Mouse (Mus musculus) urinary bladder, postnatal 36 days (tissue): ENCODE data around the gene Cdkal1.

ENCODE experiments used
- DNase-seq, 2 experiments: peaks; one replicate each; pipeline ENCODE4 v3.0.0; 2022; ENCODE audit warnings: low spot score in 2 of 2, mixed read lengths in 1 of 2

The Cdkal1 gene

GRCm38 (mm10) chr13:29264015-29264711 lies 591.3 kb downstream of the Cdkal1 start:
- DNase-seq = no peak

- no peak for DNase-seq
These were observed 593.3 kb downstream of the Cdkal1 start for GRCm38 (mm10) chr13:29262164-29262563.

DNA sequence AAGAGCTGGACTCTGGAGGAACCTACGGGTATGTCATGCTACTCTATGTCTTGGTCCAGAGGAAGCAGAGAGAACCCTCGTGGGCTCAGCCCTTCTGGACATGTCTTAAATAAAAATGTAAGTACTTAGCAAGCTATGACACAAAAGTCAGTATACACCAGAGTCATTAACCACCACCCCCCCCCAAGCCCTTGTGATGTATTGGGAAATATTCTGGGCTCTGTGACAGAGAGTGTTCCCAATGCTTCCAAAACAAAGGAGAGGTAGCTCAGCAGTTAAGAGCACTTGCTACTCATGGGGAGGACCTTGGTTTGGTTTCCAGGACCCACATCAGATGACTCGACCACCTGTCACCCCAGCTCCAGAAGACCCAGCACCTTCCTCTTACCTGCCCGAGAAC lies 606.9 kb downstream of the Cdkal1 start:
- DNase-seq = peak in 1 of 2 experiments; percentile 11

GRCm38 (mm10) chr13:29247800-29248199 lies 607.7 kb downstream of the Cdkal1 start:
- DNase-seq = no peak

GRCm38 (mm10) chr13:29235065-29235464 lies 620.4 kb downstream of the Cdkal1 start:
- no peak for DNase-seq

- no peak for DNase-seq
These were observed 621.0 kb downstream of the Cdkal1 start for GRCm38 (mm10) chr13:29234442-29234841.

DNA sequence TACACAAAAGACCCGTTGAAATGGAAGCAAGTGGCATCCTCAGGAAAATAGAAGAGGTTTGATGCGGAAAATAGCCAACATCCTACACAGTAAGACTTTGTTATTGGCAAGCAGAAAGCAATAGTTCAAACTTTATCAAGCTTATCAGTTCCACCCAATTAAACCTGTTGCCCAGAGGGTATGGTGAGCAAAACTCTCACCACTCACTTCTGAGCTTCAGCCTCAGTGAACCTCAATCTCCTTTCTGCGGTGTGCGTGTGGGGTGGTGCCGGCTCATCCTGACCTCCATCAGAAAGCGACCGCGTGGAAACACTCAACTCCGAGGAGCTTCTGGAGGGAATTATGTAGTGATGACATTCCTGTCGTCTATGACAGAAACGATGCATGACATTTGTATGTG lies 621.5 kb downstream of the Cdkal1 start:
- no peak for DNase-seq

- no peak for DNase-seq
These were observed 622.8 kb downstream of the Cdkal1 start for GRCm38 (mm10) chr13:29232681-29233080.

DNA sequence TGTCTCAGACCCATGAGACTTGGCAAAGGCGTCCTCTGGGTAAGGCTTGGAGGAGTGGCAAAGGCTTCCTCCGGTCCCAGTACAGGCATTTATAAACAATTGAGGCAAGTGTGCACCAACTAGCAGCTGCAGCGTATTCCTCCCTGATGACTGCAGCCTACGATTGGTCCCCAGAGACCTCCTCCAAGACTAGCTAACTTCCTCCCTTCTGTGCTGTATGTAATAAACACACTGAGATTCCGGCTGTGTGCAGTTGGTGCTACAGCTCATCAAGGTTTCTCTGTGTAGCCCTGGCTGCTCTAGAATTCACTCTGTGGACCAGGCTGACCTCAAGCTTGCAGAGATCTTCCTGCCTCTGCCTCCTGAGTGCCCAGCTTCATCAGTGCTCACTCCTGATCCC lies 630.7 kb downstream of the Cdkal1 start:
- DNase-seq = no peak

DNA sequence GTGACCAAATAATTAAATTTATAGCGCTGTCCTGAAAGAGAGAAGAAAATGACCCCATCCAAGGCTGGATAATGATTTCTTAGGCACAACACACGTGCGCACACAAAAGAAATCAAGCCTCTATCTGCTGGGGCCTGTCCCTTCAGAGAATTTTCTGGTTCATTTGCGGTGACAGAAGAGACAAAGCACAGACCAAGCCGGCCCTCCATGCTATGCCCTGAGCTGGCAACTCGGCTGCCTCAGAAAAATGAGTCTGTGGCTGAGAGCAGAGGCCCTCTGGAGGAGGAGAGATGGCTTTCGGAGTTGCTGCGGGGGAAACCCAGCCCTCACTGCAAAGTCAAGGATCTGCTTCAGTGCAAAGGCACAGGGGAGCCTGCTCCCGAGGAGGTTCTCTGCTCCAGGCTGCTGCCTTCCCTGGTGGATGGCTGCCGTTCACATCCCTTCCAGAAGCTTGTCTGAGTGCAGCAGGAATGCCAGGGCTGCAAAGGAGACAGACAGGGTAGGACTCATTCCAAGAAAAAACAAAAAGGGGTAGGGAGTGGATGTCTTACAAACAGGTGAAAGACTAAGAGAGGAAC lies 633.1 kb downstream of the Cdkal1 start:
- DNase-seq = no peak

GRCm38 (mm10) chr13:29221646-29222045 lies 633.8 kb downstream of the Cdkal1 start:
- no peak for DNase-seq

GRCm38 (mm10) chr13:29218594-29219230 lies 636.8 kb downstream of the Cdkal1 start:
- no peak for DNase-seq

GRCm38 (mm10) chr13:29210159-29211021 lies 645.1 kb downstream of the Cdkal1 start:
- peak; percentile 50 to 69 for DNase-seq

GRCm38 (mm10) chr13:29208749-29209148 lies 646.7 kb downstream of the Cdkal1 start:
- DNase-seq = no peak

DNA sequence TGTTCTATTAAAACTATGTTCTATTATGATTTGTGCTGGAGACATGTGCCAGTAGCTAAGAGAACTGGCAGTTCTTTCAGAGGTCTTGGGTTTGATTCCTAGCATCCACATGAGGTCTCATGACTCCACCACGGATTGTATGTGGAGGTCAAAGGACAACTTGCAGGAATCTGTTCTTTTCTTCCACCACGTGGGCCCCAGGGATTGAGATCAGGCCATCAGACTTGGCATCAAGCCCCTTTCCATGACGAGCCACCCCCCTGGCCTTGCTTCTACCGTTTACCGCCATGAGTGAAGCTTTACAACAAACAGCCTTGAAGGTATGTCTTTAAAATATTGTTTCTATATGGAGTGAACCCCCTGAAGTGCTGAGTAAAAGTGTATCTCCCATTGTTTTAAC lies 651.6 kb downstream of the Cdkal1 start:
- no peak for DNase-seq

- no peak for DNase-seq
These were observed 652.0 kb downstream of the Cdkal1 start for GRCm38 (mm10) chr13:29203426-29203825.

DNA sequence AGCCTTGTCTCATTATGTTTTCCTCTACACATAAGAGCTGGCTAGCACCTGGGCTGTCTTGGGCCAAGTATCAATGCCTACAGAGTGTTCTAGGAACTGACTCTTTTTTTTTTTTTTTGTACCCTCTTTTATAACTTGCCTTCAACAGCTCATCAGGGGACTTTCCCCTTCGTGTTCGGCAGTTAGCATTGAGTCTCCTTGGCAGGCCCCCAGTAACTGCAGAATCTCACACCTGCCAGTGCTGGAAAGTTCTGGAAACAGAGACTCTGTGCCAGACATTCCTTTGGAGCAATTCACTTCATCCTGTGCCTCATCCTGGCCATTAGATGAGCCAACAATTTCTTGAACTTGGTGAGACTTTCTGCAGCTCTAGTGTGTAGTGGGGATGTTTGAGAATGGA lies 652.9 kb downstream of the Cdkal1 start:
- DNase-seq = peak; percentile 25 to 46

DNA sequence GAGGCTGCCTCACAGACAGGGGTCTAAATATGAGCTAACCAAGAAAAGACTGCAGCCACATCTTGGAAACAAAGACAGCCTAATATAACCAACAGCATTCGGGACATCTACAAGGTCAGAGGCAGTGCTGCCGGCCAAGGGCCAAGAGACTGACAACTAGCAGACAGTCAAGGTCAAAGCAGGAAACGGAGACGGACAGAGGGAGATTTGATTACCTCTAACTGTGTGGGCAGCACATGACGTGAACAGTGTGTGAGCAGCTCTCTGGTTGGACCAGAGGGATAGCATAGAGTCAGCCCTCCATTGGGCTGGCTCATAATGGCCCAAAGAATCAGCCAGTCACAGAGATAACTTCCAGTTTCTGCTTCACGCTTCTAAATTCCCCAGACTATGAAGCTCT lies 655.8 kb downstream of the Cdkal1 start:
- no peak for DNase-seq

DNA sequence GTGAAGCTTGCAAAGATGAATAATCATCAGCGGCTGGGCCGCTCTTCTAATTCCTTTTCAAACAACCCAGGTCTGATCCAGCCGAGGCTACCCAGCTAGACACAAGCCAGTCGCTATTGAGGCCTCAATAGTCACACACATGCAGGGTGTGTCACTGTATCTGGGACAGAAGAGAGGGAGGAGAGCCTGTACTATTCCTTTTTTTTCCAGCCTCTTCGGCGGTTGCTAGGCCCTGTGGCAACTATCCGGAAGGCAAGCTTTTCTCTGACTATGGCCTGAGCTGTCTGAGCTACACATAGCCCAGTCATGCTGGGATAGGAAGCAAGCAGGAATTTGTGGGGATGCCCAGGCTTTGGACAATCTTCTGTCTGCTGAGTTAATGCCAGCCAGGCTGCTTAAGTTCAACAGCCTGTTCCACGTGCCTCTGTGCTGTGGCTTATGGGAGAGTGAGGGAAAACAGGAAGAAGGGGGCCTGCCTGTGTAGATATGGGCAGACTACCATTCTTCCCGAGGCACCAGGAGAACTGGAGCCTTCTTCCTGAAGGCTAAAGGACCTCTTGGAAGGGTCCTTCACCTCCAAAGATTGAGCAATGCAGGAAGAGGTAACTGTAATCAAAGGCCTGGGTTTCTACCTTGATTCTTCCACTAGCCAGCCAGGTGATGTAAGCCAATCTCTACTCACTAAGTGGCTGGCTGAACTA lies 658.5 kb downstream of the Cdkal1 start:
- no peak for DNase-seq

GRCm38 (mm10) chr13:29195722-29196121 lies 659.8 kb downstream of the Cdkal1 start:
- no peak for DNase-seq

DNA sequence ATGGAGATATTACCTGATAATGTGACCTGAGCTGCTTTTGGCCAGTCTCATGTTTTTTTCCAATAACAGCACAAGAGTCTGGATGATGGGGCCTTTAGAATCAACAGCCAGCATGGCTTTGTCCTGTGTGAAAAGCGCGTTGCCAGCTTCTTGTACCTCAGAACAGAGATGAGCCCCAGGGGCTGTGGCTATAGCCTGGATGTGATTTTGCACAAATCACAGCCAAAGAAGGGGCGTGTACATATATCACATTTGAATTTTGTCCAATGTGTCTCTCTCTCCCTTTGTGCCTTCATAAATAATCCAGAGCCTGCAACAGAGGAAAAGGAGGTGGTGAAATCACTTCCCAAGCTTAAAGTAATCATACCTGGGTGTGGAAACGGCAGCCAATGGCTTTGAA lies 660.5 kb downstream of the Cdkal1 start:
- no peak for DNase-seq

DNA sequence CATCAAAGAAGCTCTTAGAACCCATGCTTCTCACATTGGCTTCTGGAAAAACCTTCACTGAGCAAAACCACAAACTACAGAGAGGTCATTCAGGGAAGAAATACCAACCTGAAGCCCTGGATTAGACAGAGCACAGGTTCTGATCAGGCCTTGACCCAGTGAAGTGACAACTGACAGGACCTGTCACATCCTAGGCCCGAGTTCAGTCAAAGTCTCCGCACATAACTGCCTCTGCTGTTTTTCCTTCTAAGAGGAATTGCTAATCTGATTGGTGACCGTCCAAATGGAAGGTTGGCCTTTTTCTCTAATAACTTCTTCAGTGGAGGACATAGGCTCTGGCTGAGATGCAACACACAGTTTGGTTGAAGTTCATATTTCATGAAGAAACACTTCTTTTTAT lies 662.8 kb downstream of the Cdkal1 start:
- no peak for DNase-seq
